Mouse (Mus musculus) cortical plate, adult 2 months (tissue): Measurements from ENCODE around the gene Tmem239. TPM values are rescaled to one million over a fixed set of nuclear protein-coding genes. Genes with fewer than 3 reads are reported as not detected.
A peak's percentile ranks its signal among the peaks of the same experiment; 100 is the strongest.

Experiments used
- H3K27ac ChIP-seq: fragments of 200-500 bp; 2 replicates; pipeline ENCODE4 v1.5.1; 2012; ENCODE audit warnings: low read length, control low read depth, inconsistent platforms; ENCODE audit not compliant: insufficient read depth
- H3K4me1 ChIP-seq: fragments of 200-500 bp; 2 replicates; pipeline ENCODE4 v1.6.1; 2011; ENCODE audit warnings: low read length; ENCODE audit not compliant: control insufficient read depth, insufficient read depth
- H3K4me3 ChIP-seq: fragments of 200-500 bp; 2 replicates; pipeline ENCODE4 v1.5.1; 2011; ENCODE audit warnings: mild to moderate bottlenecking, low read length, control low read depth; ENCODE audit not compliant: insufficient read depth
- CTCF ChIP-seq: fragments of 200-500 bp; IDR thresholded peaks from 2 replicates; pipeline ENCODE4 v1.5.1; 2011; ENCODE audit warnings: mild to moderate bottlenecking, control low read depth, low read length; ENCODE audit not compliant: insufficient read depth; ENCODE audit errors: extremely low read depth
- POLR2A ChIP-seq: fragments of 200-500 bp; IDR thresholded peaks from 2 replicates; pipeline ENCODE4 v1.6.1; 2011; ENCODE audit warnings: mild to moderate bottlenecking, low read length, control low read depth; ENCODE audit not compliant: insufficient read depth; ENCODE audit errors: extremely low read depth
- polyA plus RNA-seq: library from polyadenylated mRNA; depleted of rRNA; stranded (reverse); fragments of >200 nt; gene quantifications from 2 replicates; pipeline ENCODE4 v1.2.3, GENCODE M21; 2012

Gene Tmem239
- polyA plus RNA-seq, 1 experiment, result not detected

DNA sequence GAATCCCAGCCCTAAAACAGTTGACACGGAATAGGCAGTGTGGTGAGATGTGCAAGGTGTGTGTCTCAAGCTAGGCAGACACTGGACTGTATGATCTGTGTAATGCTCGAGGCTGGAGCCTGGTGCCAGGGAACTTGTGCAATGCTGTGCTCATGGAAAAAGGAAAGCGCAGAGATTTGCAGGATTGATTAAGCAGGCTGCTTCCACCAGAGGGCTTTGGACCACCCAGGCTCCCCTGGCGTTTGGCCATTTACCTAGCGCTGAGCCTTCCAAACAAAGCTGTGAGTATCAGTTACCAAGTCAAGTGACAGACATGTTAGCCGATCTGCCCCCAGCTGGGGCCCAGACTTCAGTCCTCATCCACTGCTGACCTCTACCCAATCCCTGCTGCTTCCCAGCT lies 1.9 kb downstream of the Tmem239 start:
- TF ChIP-seq CTCF (no peak), POLR2A (no peak)
- Histone ChIP-seq H3K4me1 (no peaks in the 10 kb centered on the region), H3K4me3 (no peak overlapping the region), H3K27ac (no peak overlapping the region)

DNA sequence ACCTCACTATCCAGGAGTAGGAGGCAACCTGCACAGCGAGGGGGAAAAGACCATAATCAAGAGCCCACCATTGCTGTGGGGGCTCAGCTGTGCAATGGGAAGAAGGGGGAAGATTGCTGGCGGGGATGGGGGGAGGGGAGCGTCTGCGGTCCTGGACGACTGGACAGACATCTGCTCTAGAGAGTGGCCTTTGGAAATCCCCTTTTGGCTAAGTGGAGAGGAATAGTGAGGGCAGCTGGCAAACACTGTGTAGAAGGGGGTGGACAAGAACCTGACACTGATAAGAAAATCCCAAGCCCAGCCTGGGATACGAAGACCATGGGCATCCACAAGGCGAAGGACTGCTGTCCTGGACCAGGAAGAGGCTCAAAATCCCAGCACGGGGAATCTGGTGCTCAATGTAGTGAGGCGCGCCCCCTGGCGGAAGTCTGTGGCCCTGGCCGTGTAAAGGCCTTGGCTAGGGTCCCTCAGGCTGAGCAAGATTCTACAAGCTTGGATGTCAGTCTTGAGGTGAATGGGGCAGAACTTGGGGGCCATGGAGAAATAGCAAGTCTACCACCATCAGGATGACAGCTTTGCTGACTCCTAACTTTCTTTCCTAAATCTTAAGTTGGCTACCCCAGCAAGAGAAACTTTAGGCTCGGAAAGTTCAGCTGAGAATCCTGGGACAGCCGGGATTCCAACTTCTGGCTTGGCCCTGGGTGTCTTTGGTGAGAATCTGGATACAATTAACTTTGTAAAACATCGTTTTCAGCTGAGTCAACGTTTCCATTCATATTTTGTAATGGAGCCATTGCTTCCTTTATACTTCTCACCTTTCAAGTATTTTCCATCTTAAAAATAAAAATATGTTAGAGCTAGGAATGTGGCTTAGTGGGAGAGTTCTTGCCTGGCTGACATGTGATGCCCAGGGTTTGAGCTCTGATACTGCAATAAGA lies 5.5 kb downstream of the Tmem239 start:
- Histone ChIP-seq H3K27ac (no peak overlapping the region), H3K4me3 (no peak overlapping the region), H3K4me1 (no peaks in the 10 kb centered on the region)
- TF ChIP-seq POLR2A, result no peak
- peak; percentile 78 for TF ChIP-seq CTCF

GRCm38 (mm10) chr2:130412775-130413174 lies 6.5 kb downstream of the Tmem239 start:
- Histone ChIP-seq H3K27ac (no peak overlapping the region), H3K4me1 (no peaks in the 10 kb centered on the region), H3K4me3 (no peak overlapping the region)
- TF ChIP-seq CTCF (no peak), POLR2A (no peak)

DNA sequence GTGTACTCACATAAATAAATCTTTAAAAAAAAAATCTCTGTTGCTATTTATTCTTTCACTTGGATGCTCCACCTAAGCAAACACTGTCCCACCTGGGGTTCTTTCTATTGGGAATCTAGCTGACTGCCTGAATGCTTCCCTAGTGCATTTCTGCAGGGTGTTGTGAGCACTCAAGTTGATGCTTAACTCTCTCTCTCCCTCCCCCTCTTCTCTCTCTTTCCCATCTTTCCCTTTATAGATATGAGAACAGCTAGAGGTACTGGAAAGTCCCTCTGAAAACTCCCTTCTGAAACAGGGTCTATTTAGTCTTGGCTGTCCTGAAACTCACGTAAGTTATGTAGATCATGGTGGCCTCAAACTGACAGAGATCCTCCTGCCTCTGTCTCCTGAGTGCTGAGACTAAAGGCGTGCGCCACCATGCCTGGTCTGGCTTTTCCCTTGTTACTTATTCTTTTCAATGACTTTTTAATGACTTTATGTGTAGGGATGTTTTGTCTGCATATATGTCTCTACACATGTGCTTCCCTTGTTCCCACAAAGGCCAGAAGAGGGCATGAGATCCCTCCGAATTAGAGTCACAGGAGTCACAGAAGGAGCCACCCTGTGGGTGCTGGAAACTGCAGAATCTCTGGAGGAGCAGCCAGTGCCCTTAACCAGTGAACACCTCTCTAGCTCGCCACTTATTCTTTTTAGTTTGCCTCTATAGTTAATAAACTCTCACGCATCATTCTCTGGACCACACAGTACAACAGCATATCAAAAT lies 8.0 kb downstream of the Tmem239 start:
- no peak overlapping the region for H3K4me3 ChIP-seq
- TF ChIP-seq POLR2A (no peak), CTCF (no peak)
- no peak overlapping the region for H3K27ac ChIP-seq
- no peaks in the 10 kb centered on the region for H3K4me1 ChIP-seq

DNA sequence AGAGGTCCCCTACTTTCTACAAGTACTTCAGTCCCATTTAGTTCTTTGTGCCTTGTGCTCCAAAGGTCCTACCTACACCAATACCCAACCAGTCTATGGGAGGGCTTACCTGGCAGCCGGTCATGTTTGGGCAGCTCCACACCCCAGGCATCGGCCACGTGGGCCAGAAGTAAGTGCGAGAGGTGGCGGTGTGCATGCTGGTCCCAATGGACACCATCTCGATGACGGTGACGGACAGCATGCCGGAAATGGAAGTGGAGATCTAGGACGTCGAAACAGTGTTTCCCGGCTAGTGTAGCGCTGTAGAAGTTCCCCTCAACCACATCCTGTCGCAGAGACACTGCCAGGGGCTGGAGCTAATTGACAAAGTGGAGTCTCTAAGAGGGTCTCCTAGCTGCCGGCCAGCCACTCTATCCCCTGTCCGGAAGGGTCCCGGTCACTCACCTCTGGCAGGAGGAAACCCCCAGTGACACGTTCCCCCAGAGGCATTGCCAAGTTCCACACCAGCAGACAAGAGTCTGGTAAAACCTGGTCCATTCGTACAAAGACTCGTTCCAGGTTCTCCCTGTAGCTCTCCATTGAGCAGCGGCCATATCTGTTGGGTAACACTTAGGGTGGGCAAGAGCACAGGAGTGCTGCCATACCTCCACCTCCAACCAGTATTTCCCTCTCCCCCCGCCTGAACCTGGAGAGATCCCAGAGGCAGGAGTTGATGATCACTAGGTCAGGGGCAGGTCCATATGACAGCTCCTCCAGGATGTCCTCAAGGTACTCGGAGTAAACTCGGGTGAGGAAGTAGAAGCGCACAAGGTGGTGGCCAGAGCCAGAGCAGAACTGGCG lies 15.7 kb downstream of the Tmem239 start:
- TF ChIP-seq CTCF (no peak), POLR2A (no peak)
- Histone ChIP-seq H3K4me1 (peaks cover 2% of the 10 kb centered on the region; the same call in 1 of the 2 replicates), H3K4me3 (no peak overlapping the region), H3K27ac (no peak overlapping the region)

GRCm38 (mm10) chr2:130423397-130424125 lies 17.3 kb downstream of the Tmem239 start:
- Histone ChIP-seq H3K27ac (peak overlapping the region; percentile 89), H3K4me1 (peaks cover 2% of the 10 kb centered on the region; the same call in 1 of the 2 replicates), H3K4me3 (peak overlapping the region; percentile 85)
- no peak for TF ChIP-seq CTCF
- TF ChIP-seq POLR2A, result peak; percentile 43; the same call in 1 of the 2 replicates

- Histone ChIP-seq H3K27ac (peak within 1 kb of the TSS; percentile 89), H3K4me1 (peaks cover 2% of the 10 kb centered on the region; the same call in 1 of the 2 replicates), H3K4me3 (peak within 1 kb of the TSS; percentile 85)
- TF ChIP-seq POLR2A (peak; percentile 93), CTCF (peak; percentile 27; the same call in 1 of the 2 replicates)
Measured at GRCm38 (mm10) chr2:130424126-130424853, 18.0 kb downstream of the Tmem239 start, which contains the start of the genes Vps16 and Pced1a. TSS of gene Vps16 (plus strand) at chr2:130424339. TSS of gene Pced1a (minus strand) at chr2:130424701.

DNA sequence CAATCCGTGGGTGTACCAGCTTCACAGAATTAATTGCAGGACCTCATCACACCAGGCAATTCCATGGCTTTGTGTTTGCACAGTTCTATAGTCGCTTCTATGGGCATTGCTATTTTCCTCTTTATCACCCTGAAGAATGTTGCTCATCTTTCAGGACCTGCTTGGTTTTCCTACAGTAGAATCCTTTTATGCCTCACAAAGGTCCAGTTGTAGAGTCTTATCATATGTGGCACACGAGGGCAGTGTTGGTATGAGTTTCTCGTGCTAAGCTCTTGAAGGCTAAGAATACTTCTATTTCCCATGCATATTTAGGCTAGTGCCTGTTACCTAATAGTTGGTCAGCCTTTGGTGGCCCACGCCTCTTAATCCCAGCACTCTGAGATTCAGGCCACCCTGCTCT lies 18.8 kb downstream of the Tmem239 start:
- TF ChIP-seq CTCF, result no peak
- no peak for TF ChIP-seq POLR2A
- Histone ChIP-seq H3K4me1 (peaks cover 2% of the 10 kb centered on the region; the same call in 1 of the 2 replicates), H3K4me3 (peak overlapping the region; percentile 85), H3K27ac (no peak overlapping the region)
